Mouse (Mus musculus): ENCODE measurements around the gene Spata25.
"Not testable (repeated sequence)": the region's sequence is repeated elsewhere in the genome, so short reads cannot be mapped to it uniquely, and the experiment has no call there.

Spata25 gene

GRCm38 (mm10) chr2:164828437-164828836 lies at the start of gene Spata25:
Gene Spata25, minus strand, starts transcription at chr2:164828537.
- DNase-seq (ENCODE audit: low read depth): no peak

- not testable (repeated sequence) for DNase-seq (ENCODE audit: low read depth)
Measured at GRCm38 (mm10) chr2:164877376-164878215, 49.3 kb upstream of the Spata25 start.

GRCm38 (mm10) chr2:164875648-164876047 lies 47.3 kb upstream of the Spata25 start:
- DNase-seq (ENCODE audit: low read depth): not testable (repeated sequence)

- DNase-seq (ENCODE audit: low read depth): no peak
Measured at GRCm38 (mm10) chr2:164874239-164874769, 46.0 kb upstream of the Spata25 start.

- DNase-seq (ENCODE audit: low read depth): no peak
Measured at GRCm38 (mm10) chr2:164873621-164874020, 45.3 kb upstream of the Spata25 start.

GRCm38 (mm10) chr2:164871602-164872303 lies 43.4 kb upstream of the Spata25 start:
- DNase-seq (ENCODE audit: low read depth): no peak

GRCm38 (mm10) chr2:164868491-164868890 lies 40.2 kb upstream of the Spata25 start:
- DNase-seq (ENCODE audit: low read depth): no peak

- no peak for DNase-seq (ENCODE audit: low read depth)
Measured at GRCm38 (mm10) chr2:164867566-164867965, 39.2 kb upstream of the Spata25 start.

- no peak for DNase-seq (ENCODE audit: low read depth)
Measured at GRCm38 (mm10) chr2:164866741-164867551, 38.6 kb upstream of the Spata25 start.

- no peak for DNase-seq (ENCODE audit: low read depth)
Measured at GRCm38 (mm10) chr2:164864593-164864992, 36.3 kb upstream of the Spata25 start.

GRCm38 (mm10) chr2:164863411-164863810 lies 35.1 kb upstream of the Spata25 start:
- not testable (repeated sequence) for DNase-seq (ENCODE audit: low read depth)

GRCm38 (mm10) chr2:164862179-164862861 lies 34.0 kb upstream of the Spata25 start:
- DNase-seq (ENCODE audit: low read depth): no peak

GRCm38 (mm10) chr2:164861094-164861493 lies 32.8 kb upstream of the Spata25 start:
- DNase-seq (ENCODE audit: low read depth): no peak

- no peak for DNase-seq (ENCODE audit: low read depth)
Measured at GRCm38 (mm10) chr2:164859640-164860432, 31.5 kb upstream of the Spata25 start.

- no peak for DNase-seq (ENCODE audit: low read depth)
Measured at GRCm38 (mm10) chr2:164859155-164859554, 30.8 kb upstream of the Spata25 start.

GRCm38 (mm10) chr2:164857842-164858553 lies 29.7 kb upstream of the Spata25 start:
- DNase-seq (ENCODE audit: low read depth): no peak

- DNase-seq (ENCODE audit: low read depth): no peak
Measured at GRCm38 (mm10) chr2:164857101-164857821, 28.9 kb upstream of the Spata25 start, which contains the start of gene Pltp. Gene Pltp, minus strand, starts transcription at chr2:164857711.

- DNase-seq (ENCODE audit: low read depth): no peak
Measured at GRCm38 (mm10) chr2:164856309-164857100, 28.2 kb upstream of the Spata25 start.
